Mouse (Mus musculus): Measurements from ENCODE around the gene Usp35. TPM values are rescaled to one million over a fixed set of nuclear protein-coding genes. Genes with fewer than 3 reads are reported as not detected.

Usp35 gene
- polyA plus RNA-seq, 1 experiment from 2014 or later = 1.5 TPM

DNA sequence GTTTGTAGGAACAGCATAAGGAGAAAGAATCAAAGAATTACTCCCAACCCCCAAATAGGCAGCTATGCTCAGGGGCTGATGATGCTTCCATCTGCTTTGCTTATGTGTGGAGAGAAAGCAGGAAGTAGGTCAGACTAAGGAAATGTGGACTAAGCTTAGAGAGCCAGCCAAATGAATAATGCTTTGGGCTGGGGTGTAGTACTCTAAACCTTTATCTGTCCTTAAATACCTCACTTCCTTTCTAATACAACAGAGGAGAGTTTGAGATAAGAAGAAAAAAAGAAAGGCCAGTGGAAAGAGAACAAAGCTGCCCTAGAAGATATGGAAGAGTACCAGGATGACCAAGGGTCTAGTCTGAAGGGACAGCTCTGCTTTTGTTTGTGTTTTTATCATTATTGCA lies 61.5 kb downstream of the Usp35 start:
- no peak overlapping the region for H3K4me2 ChIP-seq (ENCODE audit: low read depth, low read length)
- H3K4me3 ChIP-seq (replicated peaks; ENCODE audit: low read length) = no peak overlapping the region
- ATAC-seq (ENCODE audit: insufficient read depth, low FRiP score) = no peak
- H3K4me1 ChIP-seq (ENCODE audit: control insufficient read depth, insufficient read depth, low read length) = no peaks in the 10 kb centered on the region
- no peaks in the 10 kb centered on the region for H3K27me3 ChIP-seq (ENCODE audit: control insufficient read depth, insufficient read depth, low read length)
- H3K36me3 ChIP-seq (ENCODE audit: control insufficient read depth, insufficient read depth, low read length) = 0 out of 2 replicates have a peak, but pooled peaks cover 4% of the 10 kb centered on the region
- H3K9ac ChIP-seq (ENCODE audit: low read length) = no peak overlapping the region
- no peaks in the 10 kb centered on the region for H3K9me3 ChIP-seq (replicated peaks; ENCODE audit: control insufficient read depth, low read length)
- no peak overlapping the region for H3K27ac ChIP-seq (ENCODE audit: low read length)

GRCm38 (mm10) chr7:97262541-97262940 lies 69.3 kb downstream of the Usp35 start:
- Histone ChIP-seq H3K36me3 (ENCODE audit: control insufficient read depth, insufficient read depth, low read length) (no peaks in the 10 kb centered on the region), H3K9me3 (replicated peaks; ENCODE audit: control insufficient read depth, low read length) (no peaks in the 10 kb centered on the region), H3K27me3 (ENCODE audit: control insufficient read depth, insufficient read depth, low read length) (no peaks in the 10 kb centered on the region), H3K4me3 (replicated peaks; ENCODE audit: low read length) (no peak overlapping the region), H3K4me1 (ENCODE audit: control insufficient read depth, insufficient read depth, low read length) (no peaks in the 10 kb centered on the region), H3K27ac (ENCODE audit: low read length) (no peak overlapping the region), H3K4me2 (ENCODE audit: low read depth, low read length) (no peak overlapping the region), H3K9ac (ENCODE audit: low read length) (no peak overlapping the region)
- WGBS = 77% methylated on average over 1 of the region's 1 CpGs
- no peak for ATAC-seq (ENCODE audit: insufficient read depth, low FRiP score)

Other genes with a start within 250 kb of the Usp35 start
- gene Kctd21, start 307 bp upstream of the Usp35 start, polyA plus RNA-seq (2015; fragmentation: Nextera tagmentation; extraction: Ambion mirVana) = 5.1 and 5.3 TPM in 2 replicates
- gene Alg8, start 39.6 kb upstream of the Usp35 start, polyA plus RNA-seq (2015; fragmentation: Nextera tagmentation; extraction: Ambion mirVana) = 38.5 and 42.5 TPM in 2 replicates
- gene Ndufc2, start 68.0 kb upstream of the Usp35 start, polyA plus RNA-seq (2015; fragmentation: Nextera tagmentation; extraction: Ambion mirVana) = 292 and 373 TPM in 2 replicates
- gene Thrsp, start 85.7 kb upstream of the Usp35 start, polyA plus RNA-seq (2015; fragmentation: Nextera tagmentation; extraction: Ambion mirVana) = 1.2 and 4.1 TPM in 2 replicates
- 25.9 and 37.1 TPM in 2 replicates for gene Kctd14, start 119.3 kb upstream of the Usp35 start, polyA plus RNA-seq (2015; fragmentation: Nextera tagmentation; extraction: Ambion mirVana)
- 52.8 and 56.1 TPM in 2 replicates for gene Ints4, start 148.9 kb upstream of the Usp35 start, polyA plus RNA-seq (2015; fragmentation: Nextera tagmentation; extraction: Ambion mirVana)
- 54.4 and 63.1 TPM in 2 replicates for gene Aamdc, start 247.5 kb upstream of the Usp35 start, polyA plus RNA-seq (2015; fragmentation: Nextera tagmentation; extraction: Ambion mirVana)
- 16.8 and 17.4 TPM in 2 replicates for gene Rsf1, start 247.9 kb upstream of the Usp35 start, polyA plus RNA-seq (2015; fragmentation: Nextera tagmentation; extraction: Ambion mirVana)